Comparison of ENCODE assay signal across 8 mouse cellular contexts in genomic region chr15:89074613-89075477, GRCm38 (mm10). TPM values are rescaled to one million over a fixed set of nuclear protein-coding genes. Genes with fewer than 3 reads are reported as not detected.
DNase-seq lines count a peak whose midpoint lies in the region; ATAC-seq and TF ChIP-seq lines count a peak whose summit lies in the region.

Gene Trabd (plus strand): TSS chr15:89075124.

- H3K36me3 ChIP-seq in testis, adult 2 months (ENCODE audit: control insufficient read depth, insufficient read depth, low read length) = no peaks in the 10 kb centered on the region
- 0 out of 2 replicates have a peak, but pooled peaks cover 1% of the 10 kb centered on the region for H3K36me3 ChIP-seq in kidney, postnatal 0 days (ENCODE audit: insufficient read depth, low read length)

- peak within 1 kb of the TSS; percentile 67 for H3K4me2 ChIP-seq in kidney, postnatal 0 days (ENCODE audit: low read length)

- WGBS in kidney, postnatal 0 days = 17% methylated on average over 11 of the region's 11 CpGs

- TF ChIP-seq POLR2A in testis, adult 2 months (IDR thresholded peaks at IDR 0.05; ENCODE audit: control insufficient read depth, low read depth, low read length) = no peak

- no peaks in the 10 kb centered on the region for H3K27me3 ChIP-seq in testis, adult 2 months (ENCODE audit: control insufficient read depth, insufficient read depth, low read length)
- H3K27me3 ChIP-seq in kidney, postnatal 0 days (ENCODE audit: insufficient read depth, low read length) = no peaks in the 10 kb centered on the region

- H3K27ac ChIP-seq in testis, adult 2 months (ENCODE audit: control insufficient read depth, insufficient read depth, low read depth, low read length) = peak within 1 kb of the TSS; percentile 67
- peak within 1 kb of the TSS; percentile 93 for H3K27ac ChIP-seq in kidney, postnatal 0 days

- H3K9ac ChIP-seq in kidney, postnatal 0 days (ENCODE audit: low read depth, low read length) = peak within 1 kb of the TSS; percentile 92

- H3K4me3 ChIP-seq in testis, adult 2 months (ENCODE audit: control insufficient read depth, low read depth, low read length) = peak within 1 kb of the TSS; percentile 98
- peak within 1 kb of the TSS; percentile 81 for H3K4me3 ChIP-seq in kidney, postnatal 0 days (replicated peaks; ENCODE audit: low read depth, low read length)

- peaks cover 22% of the 10 kb centered on the region for H3K4me1 ChIP-seq in testis, adult 2 months (ENCODE audit: control insufficient read depth, insufficient read depth, low read length)
- peaks cover 20% of the 10 kb centered on the region for H3K4me1 ChIP-seq in kidney, postnatal 0 days (replicated peaks; ENCODE audit: insufficient read depth, low read length)

- no peak for TF ChIP-seq CTCF in testis, adult 2 months (IDR thresholded peaks at IDR 0.05; ENCODE audit: control insufficient read depth, insufficient read depth, insufficient replicate concordance, low read depth, low read length)
- TF ChIP-seq CTCF in kidney, postnatal 0 days (IDR thresholded peaks at IDR 0.05; ENCODE audit: low read depth) = no peak

- H3K9me3 ChIP-seq in kidney, postnatal 0 days (replicated peaks; ENCODE audit: low read length) = no peaks in the 10 kb centered on the region

- ATAC-seq in kidney, postnatal 0 days (replicated peaks; ENCODE audit: low FRiP score, low read depth) = 0 out of 2 replicates have a peak, but pooled peaks have one; percentile 6
- ATAC-seq in megakaryocyte progenitor cell, adult 5-6 weeks (replicated peaks; ENCODE audit: poor library complexity) = peak; percentile 23

- no peak for DNase-seq in testis, postnatal 14 days (ENCODE audit: low spot score)
- peak; percentile 34 for DNase-seq in embryo, embryonic 11 days
- DNase-seq in heart, adult 8-10 months (ENCODE audit: low spot score) = no peak
- no peak for DNase-seq in kidney, postnatal 0 days (ENCODE audit: low spot score)
- DNase-seq in ovary, adult 18-20 months (ENCODE audit: low spot score) = no peak
- DNase-seq in natural killer cell, adult 2 months (ENCODE audit: low spot score in 2 of 2) = no peak

RNA-seq across cellular contexts. Expression of gene Trabd, which starts in this region (rescaled TPM):
- polyA plus RNA-seq in testis, adult 2 months (2012; rRNA removed) = 17.3 and 19.7 TPM in 2 replicates
- total RNA-seq in heart, adult 8-10 months (2022) = 10 to 100 TPM; 43.9 to 51.4 (median 45.4) TPM
- polyA plus RNA-seq in kidney, postnatal 0 days (2015; fragmentation: Nextera tagmentation; extraction: Ambion mirVana) = 48.9 and 50.3 TPM in 2 replicates
- total RNA-seq in megakaryocyte progenitor cell, adult 5-6 weeks (2015) = 27.4 and 29.7 TPM in 2 replicates
- 38.0 and 38.6 TPM in 2 replicates for total RNA-seq in megakaryocyte progenitor cell, adult 5-6 weeks (2017)
